Mouse (Mus musculus) hindbrain, embryonic 16.5 days (tissue): ENCODE measurements at regions not wholly inside any gene's neighbourhood (a gene's known extent, or its start where the extent isn't known, plus 50 kb on each side); places are given as distances from the start of the nearest gene placed in this dataset.
A peak's percentile ranks its signal among the peaks of the same experiment; 100 is the strongest.

ENCODE experiments used
- ATAC-seq: fragments of 200-750 bp; cut with Nextera tagmentation; 2 replicates; pipeline ENCODE4 v1.8.0; 2017; ENCODE audit warnings: moderate TSS enrichment, moderate library complexity
- H3K27ac ChIP-seq: fragments of 300-500 bp; sonication (generic); 2 replicates; pipeline ENCODE4 v1.5.1; 2014; ENCODE audit warnings: low read depth, mild to moderate bottlenecking, control low read depth, low read length, moderate library complexity
- H3K27me3 ChIP-seq: fragments of 300-500 bp; sonication (generic); replicated peaks from 2 replicates; pipeline ENCODE4 v1.6.1; 2014; ENCODE audit warnings: low read length; ENCODE audit not compliant: control insufficient read depth, insufficient read depth
- H3K36me3 ChIP-seq: fragments of 300-500 bp; sonication (generic); 2 replicates; pipeline ENCODE4 v1.6.1; 2014; ENCODE audit warnings: mild to moderate bottlenecking, low read length, moderate library complexity, mixed read lengths; ENCODE audit not compliant: control insufficient read depth, insufficient read depth
- H3K4me1 ChIP-seq: fragments of 300-500 bp; sonication (generic); 2 replicates; pipeline ENCODE4 v1.6.1; 2014; ENCODE audit warnings: low read depth, low read length; ENCODE audit not compliant: control insufficient read depth, insufficient read depth
- H3K4me2 ChIP-seq: fragments of 300-500 bp; sonication (generic); 2 replicates; pipeline ENCODE4 v1.6.1; 2014; ENCODE audit warnings: mild to moderate bottlenecking, low read length, control low read depth, moderate library complexity
- H3K4me3 ChIP-seq: fragments of 300-500 bp; sonication (generic); 2 replicates; pipeline ENCODE4 v1.5.1; 2014; ENCODE audit warnings: mild to moderate bottlenecking, low read length, control low read depth, moderate library complexity
- H3K9ac ChIP-seq: fragments of 300-500 bp; sonication (generic); 2 replicates; pipeline ENCODE4 v1.6.1; 2014; ENCODE audit warnings: low read depth, mild to moderate bottlenecking, control low read depth, low read length, moderate library complexity
- H3K9me3 ChIP-seq: fragments of 300-500 bp; sonication (generic); 2 replicates; pipeline ENCODE4 v1.6.1; 2014; ENCODE audit warnings: mild to moderate bottlenecking, low read length, moderate library complexity; ENCODE audit not compliant: control insufficient read depth
- WGBS: fragments of 180-500 bp; shearing (Covaris S2); extraction: QIAGEN DNeasy Blood & Tissue Kit; methylation state at CpG from one replicate; pipeline ENCODE4 v1.1.7; 2014; 5-methylcytosine and 5-hydroxymethylcytosine counted together

GRCm38 (mm10) chr13:57236917-57237316 lies 341.1 kb upstream of the Trpc7 start:
- no peak overlapping the region for H3K9ac ChIP-seq
- no peak overlapping the region for H3K4me3 ChIP-seq
- no peaks in the 10 kb centered on the region for H3K27me3 ChIP-seq
- no peaks in the 10 kb centered on the region for H3K9me3 ChIP-seq
- H3K4me2 ChIP-seq: no peak overlapping the region
- H3K36me3 ChIP-seq: no peaks in the 10 kb centered on the region
- peaks cover 5% of the 10 kb centered on the region for H3K4me1 ChIP-seq
- ATAC-seq: no peak; the same call in 1 of the 2 replicates
- no peak overlapping the region for H3K27ac ChIP-seq
- WGBS: 17% methylated on average over 4 of the region's 4 CpGs

- WGBS: 81% methylated on average over 5 of the region's 5 CpGs
- Histone ChIP-seq H3K9me3 (no peaks in the 10 kb centered on the region), H3K27ac (no peak overlapping the region), H3K4me3 (no peak overlapping the region), H3K27me3 (no peaks in the 10 kb centered on the region), H3K9ac (no peak overlapping the region), H3K4me2 (no peak overlapping the region), H3K36me3 (no peaks in the 10 kb centered on the region), H3K4me1 (peaks cover 5% of the 10 kb centered on the region)
- ATAC-seq: no peak
Observed at GRCm38 (mm10) chr13:57236211-57236610, 340.4 kb upstream of the Trpc7 start.

GRCm38 (mm10) chr13:57232906-57233305 lies 337.1 kb upstream of the Trpc7 start:
- Histone ChIP-seq H3K27ac (no peak overlapping the region), H3K27me3 (no peaks in the 10 kb centered on the region), H3K4me1 (peaks cover 5% of the 10 kb centered on the region), H3K4me2 (no peak overlapping the region), H3K4me3 (no peak overlapping the region), H3K9me3 (no peaks in the 10 kb centered on the region), H3K36me3 (no peaks in the 10 kb centered on the region), H3K9ac (no peak overlapping the region)
- no peak for ATAC-seq
- WGBS: 96% methylated on average over 5 of the region's 5 CpGs

- Histone ChIP-seq H3K27ac (no peak overlapping the region), H3K9ac (no peak overlapping the region), H3K4me2 (no peak overlapping the region), H3K27me3 (no peaks in the 10 kb centered on the region), H3K4me1 (peaks cover 2% of the 10 kb centered on the region), H3K9me3 (no peaks in the 10 kb centered on the region), H3K4me3 (no peak overlapping the region), H3K36me3 (no peaks in the 10 kb centered on the region)
- no peak for ATAC-seq
- 76% methylated on average over 3 of the region's 3 CpGs for WGBS
Observed at GRCm38 (mm10) chr13:57231666-57232065, 335.9 kb upstream of the Trpc7 start.

- no peak overlapping the region for H3K4me3 ChIP-seq
- no peak overlapping the region for H3K27ac ChIP-seq
- WGBS: 54% methylated on average over 4 of the region's 4 CpGs
- no peak for ATAC-seq
- no peaks in the 10 kb centered on the region for H3K27me3 ChIP-seq
- no peaks in the 10 kb centered on the region for H3K4me1 ChIP-seq
- no peaks in the 10 kb centered on the region for H3K9me3 ChIP-seq
- no peak overlapping the region for H3K9ac ChIP-seq
- H3K4me2 ChIP-seq: no peak overlapping the region
- H3K36me3 ChIP-seq: no peaks in the 10 kb centered on the region
Observed at GRCm38 (mm10) chr13:57230253-57230652, 334.5 kb upstream of the Trpc7 start.

- no peak for ATAC-seq
- H3K9ac ChIP-seq: no peak overlapping the region
- no peak overlapping the region for H3K27ac ChIP-seq
- no peaks in the 10 kb centered on the region for H3K27me3 ChIP-seq
- H3K36me3 ChIP-seq: no peaks in the 10 kb centered on the region
- WGBS: 54% methylated on average over 8 of the region's 8 CpGs
- H3K4me2 ChIP-seq: no peak overlapping the region
- H3K9me3 ChIP-seq: no peaks in the 10 kb centered on the region
- peaks cover 4% of the 10 kb centered on the region; the same call in 1 of the 2 replicates for H3K4me1 ChIP-seq
- H3K4me3 ChIP-seq: no peak overlapping the region
Observed at GRCm38 (mm10) chr13:57221092-57221491, 325.3 kb upstream of the Trpc7 start.

- Histone ChIP-seq H3K4me1 (peaks cover 4% of the 10 kb centered on the region; the same call in 1 of the 2 replicates), H3K36me3 (no peaks in the 10 kb centered on the region), H3K9me3 (no peaks in the 10 kb centered on the region), H3K4me2 (no peak overlapping the region), H3K9ac (no peak overlapping the region), H3K27me3 (no peaks in the 10 kb centered on the region), H3K4me3 (no peak overlapping the region), H3K27ac (no peak overlapping the region)
- 16% methylated on average over 7 of the region's 7 CpGs for WGBS
- no peak for ATAC-seq
Observed at GRCm38 (mm10) chr13:57216161-57216560, 320.4 kb upstream of the Trpc7 start.

- H3K9me3 ChIP-seq: no peaks in the 10 kb centered on the region
- H3K9ac ChIP-seq: no peak overlapping the region
- H3K27me3 ChIP-seq: no peaks in the 10 kb centered on the region
- H3K27ac ChIP-seq: no peak overlapping the region
- peaks cover 4% of the 10 kb centered on the region; the same call in 1 of the 2 replicates for H3K4me1 ChIP-seq
- WGBS: 55% methylated on average over 1 of the region's 1 CpGs
- ATAC-seq: no peak
- H3K36me3 ChIP-seq: no peaks in the 10 kb centered on the region
- H3K4me3 ChIP-seq: no peak overlapping the region
- H3K4me2 ChIP-seq: no peak overlapping the region
Observed at GRCm38 (mm10) chr13:57212251-57212650, 316.5 kb upstream of the Trpc7 start.

- 0 out of 2 replicates have a peak overlapping the region, but pooled peaks have one; percentile 8 for H3K27ac ChIP-seq
Observed at GRCm38 (mm10) chr13:57191195-57191594, 295.4 kb upstream of the Trpc7 start.

GRCm38 (mm10) chr13:57189246-57189645 lies 293.5 kb upstream of the Trpc7 start:
- H3K4me1 ChIP-seq: no peaks in the 10 kb centered on the region

More at GRCm38 (mm10) chr13:57191195-57191594, 295.4 kb upstream of the Trpc7 start:
- H3K4me1 ChIP-seq: no peaks in the 10 kb centered on the region
- no peaks in the 10 kb centered on the region for H3K27me3 ChIP-seq
- H3K9me3 ChIP-seq: no peaks in the 10 kb centered on the region
- H3K4me2 ChIP-seq: no peak overlapping the region
- no peaks in the 10 kb centered on the region for H3K36me3 ChIP-seq
- no peak overlapping the region for H3K4me3 ChIP-seq
- WGBS: 29% methylated on average over 3 of the region's 3 CpGs
- ATAC-seq: no peak
- H3K9ac ChIP-seq: no peak overlapping the region

More at GRCm38 (mm10) chr13:57189246-57189645, 293.5 kb upstream of the Trpc7 start:
- no peaks in the 10 kb centered on the region for H3K9me3 ChIP-seq
- no peak overlapping the region for H3K9ac ChIP-seq
- no peak overlapping the region for H3K27ac ChIP-seq
- no peak overlapping the region for H3K4me3 ChIP-seq
- H3K36me3 ChIP-seq: no peaks in the 10 kb centered on the region
- no peak for ATAC-seq
- H3K27me3 ChIP-seq: no peaks in the 10 kb centered on the region
- 12% methylated on average over 3 of the region's 3 CpGs for WGBS
- H3K4me2 ChIP-seq: no peak overlapping the region
